Mouse (Mus musculus): ENCODE data around the gene Gnb1.

The Gnb1 gene

DNA sequence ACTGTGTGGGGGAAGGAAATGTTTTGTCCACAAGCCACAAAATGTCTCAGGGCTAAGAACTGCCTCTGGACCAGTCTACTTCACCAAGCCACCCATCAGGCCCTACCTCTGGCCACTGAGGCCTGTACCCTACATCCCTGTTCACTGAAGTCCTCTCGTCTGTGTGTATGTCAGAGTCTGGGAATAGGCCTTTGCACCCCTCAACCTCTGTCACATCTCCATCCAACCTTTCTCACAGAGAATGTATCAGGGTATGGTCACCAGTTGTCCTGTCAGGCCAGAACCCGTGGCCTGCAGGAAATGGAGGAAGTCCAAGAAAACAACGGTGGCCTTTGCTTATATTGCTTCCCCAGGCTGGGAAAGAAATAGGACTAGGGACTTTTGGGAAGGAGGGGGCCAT lies 5.6 kb upstream of the Gnb1 start:
- DNase-seq, result no peak

DNA sequence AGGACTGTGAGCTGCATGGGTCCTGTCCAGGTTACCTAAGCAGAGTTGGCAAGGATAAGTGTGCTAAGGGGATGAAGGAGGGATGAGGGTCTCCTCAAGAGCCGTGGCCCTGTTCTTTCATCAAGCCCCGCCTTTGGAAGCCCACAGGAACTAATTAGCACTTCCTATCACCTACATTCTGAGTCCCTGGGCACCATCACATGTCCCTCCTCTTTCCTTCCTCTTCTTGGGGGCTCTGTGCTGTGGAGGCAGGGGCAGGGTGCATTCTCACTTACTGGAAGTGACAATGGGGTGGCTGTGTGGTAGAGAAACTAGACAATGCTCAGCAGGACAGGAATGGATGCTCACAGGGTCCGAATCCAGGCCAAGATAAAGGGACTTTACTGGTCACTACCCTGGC lies 3.4 kb upstream of the Gnb1 start:
- no peak for DNase-seq

DNA sequence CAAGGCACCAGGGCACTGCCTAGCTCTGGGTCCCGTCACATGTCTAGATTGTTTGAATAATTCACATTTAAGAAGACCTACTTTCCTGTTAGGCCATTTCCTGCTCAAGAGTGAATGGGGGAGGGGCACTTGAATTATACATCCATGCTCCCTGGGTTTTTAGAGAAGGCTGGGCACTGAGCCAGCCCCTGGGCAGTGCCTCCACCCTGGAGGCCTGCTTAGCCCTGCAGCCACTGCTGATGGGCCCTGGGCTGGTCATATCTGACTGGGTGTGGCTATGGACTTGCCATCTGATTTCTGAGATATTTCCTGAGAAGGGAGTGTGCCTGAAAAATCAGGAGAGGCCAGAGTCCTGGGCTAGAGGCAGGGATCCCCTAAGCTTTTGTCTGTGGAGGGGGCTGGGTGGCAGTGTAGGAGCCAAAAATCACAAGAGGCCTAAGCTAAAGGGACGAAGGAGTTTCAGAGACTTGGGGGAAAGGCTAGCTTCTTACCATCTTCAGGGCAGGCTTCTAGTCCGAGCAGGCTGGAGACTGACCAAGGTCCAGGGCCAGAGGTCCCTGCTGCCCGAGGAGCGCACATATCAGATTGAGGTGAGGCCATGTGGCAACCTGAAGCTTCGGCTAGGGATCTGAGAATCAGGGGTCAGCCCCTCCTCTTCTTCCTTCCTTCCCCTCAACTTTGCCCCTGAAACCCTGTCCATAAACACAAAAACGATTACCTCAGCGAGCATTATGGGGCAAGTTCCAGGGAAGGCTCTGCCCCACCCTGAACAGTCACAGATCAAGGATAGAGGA lies 2.7 kb upstream of the Gnb1 start:
- DNase-seq, result no peak

DNA sequence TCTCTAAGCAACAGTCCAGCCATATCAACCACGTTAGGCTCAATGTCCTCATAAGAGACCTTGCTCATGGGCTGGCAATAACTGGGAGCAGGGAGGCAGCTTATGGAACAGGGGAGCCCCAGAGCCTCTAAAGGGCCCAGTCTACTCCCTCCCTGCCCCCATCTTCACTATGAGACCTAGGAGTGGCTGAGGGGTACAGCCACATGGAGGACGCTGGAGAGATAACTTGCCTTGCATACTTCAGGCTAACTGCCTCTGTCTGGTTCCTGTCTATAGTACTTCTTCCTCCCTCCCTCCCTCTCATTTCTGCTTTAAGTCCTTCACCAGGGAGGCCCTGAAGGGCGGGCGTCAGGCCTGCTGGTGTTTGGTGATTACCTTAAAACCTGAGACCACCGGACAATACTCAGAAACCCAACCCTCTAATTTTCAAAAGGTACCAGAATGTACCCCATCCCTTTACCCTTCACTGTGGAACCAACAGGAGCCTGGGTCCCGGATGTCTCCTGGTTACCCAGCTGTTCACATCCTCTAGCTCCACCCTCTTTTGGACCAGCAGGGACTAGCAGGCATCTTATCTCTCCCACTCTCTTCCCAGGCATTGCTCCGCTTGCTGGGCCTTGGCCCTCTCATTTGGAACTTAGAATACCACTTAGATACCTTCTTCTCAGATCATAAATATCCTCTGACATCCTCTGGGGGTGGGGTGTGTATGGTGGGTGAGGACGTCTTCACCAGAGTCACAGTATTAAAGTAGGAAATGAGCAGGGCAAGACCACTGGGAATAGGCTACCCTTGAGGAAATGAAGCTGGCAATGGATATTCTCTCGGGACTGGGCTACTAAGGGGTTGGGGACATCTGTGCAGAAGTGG lies 1.8 kb upstream of the Gnb1 start:
- DNase-seq, result no peak

DNA sequence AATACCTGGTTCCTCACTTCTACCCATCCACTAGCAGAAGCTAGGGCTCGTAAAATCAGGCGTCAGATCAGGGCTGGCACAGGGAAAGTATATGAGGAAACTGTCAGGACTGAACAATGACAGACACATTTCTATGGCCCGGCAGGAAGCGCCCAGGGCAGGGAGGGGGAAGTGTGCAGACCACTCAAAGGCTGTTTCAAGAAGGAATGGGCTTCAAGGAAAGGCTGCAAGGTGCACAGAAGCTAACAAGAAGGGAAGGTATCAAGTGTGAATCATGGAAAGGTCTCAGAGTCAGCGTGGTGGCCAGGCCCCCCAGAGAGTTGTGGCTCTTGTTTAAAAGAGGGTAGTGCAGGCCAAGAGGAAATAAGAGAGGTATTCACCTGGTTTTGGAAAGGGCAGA lies 705 bp upstream of the Gnb1 start:
- no peak for DNase-seq

DNA sequence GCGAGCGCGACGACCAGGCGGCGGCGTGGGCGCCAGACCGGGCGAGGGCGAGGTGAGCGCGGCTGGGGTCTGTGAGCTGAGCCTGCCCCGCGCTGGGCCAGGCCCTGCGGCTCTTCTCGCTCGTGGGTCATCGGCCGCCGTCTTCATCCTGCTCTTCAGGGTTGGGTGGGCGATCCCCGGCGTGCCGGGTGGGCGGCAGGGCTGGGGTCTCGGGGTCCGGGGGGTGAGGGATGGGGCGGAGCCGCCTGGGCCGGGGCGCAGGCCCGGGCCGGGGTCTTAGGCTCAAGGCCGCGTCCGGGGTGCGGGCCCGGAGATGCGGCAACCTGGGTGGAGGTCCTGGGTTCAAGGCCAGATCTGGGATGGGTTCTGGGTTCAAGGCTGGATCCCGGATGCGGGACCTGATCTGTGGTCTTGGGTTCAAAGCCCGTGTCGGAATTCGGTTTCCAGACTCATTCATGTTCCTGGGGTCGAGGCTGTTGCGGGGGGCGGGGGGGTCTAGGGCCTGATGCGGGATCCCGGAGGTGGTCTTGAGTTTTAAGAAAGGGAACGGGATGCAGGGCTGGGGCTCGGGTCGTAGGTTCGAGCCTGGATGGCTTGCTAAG lies 469 bp downstream of the Gnb1 start:
- DNase-seq, result no peak

DNA sequence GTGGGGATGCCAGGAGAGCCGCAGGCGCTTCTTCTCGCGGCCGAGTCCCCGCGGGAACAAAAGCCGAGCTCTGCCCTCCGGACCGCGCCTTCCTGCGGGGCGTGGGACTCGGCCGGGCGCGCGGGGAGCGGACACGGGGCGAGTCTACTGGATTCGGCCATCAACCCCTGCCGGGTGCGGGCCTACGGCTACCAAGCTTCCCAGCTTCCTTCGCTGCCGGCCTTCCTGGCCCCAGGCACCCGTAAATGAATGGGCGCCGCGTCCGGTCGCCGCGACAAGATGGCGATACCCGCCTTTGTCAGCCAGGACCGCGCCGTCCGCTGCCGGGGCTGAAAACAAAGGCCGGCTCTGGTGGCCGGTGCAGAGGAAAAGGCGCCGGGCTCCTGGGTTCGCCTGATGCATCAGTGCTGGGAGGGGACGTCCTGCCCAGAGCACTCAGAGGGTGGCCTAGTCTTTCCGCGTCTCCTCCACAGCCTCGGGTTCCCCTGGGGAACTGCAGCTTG lies 1.0 kb downstream of the Gnb1 start:
- no peak for DNase-seq

DNA sequence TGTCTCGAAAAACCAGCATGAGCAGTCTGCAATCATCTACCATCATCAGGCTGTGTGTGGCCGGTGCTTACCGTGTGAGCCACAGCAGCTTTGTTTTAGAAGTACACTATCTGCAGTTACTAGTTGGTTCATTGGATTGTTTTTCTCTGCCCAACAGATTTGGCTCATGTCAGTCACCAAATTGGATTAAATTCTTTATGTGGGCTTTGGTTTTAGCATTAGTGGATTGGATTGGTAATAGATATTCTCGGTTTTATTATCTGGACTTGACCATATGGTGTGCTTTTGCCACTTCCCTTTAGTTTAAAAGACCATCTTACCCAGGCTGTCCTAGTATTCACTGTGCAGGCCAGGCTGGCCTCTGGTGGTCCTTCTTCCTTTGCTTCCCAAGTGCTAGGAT lies 3.7 kb downstream of the Gnb1 start:
- no peak for DNase-seq

DNA sequence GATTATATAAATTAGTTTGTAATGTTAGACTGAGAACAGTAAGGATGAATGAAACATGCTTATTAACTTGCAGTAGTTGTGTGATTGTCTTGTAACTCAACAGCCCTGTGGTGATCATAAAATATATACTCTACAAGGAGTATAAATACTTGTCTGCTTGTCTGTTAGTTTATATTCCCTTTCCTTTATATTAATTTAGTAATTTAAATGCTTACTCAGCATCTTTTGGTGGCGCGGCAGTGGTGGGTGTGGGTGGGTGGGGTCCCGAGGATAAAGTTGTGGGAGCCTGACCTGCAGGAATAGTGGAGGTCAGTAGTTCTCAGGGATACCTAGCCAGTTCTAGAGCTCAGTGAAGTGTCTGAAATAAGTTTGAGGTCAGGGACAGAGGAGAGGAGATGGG lies 6.8 kb downstream of the Gnb1 start:
- no peak for DNase-seq

DNA sequence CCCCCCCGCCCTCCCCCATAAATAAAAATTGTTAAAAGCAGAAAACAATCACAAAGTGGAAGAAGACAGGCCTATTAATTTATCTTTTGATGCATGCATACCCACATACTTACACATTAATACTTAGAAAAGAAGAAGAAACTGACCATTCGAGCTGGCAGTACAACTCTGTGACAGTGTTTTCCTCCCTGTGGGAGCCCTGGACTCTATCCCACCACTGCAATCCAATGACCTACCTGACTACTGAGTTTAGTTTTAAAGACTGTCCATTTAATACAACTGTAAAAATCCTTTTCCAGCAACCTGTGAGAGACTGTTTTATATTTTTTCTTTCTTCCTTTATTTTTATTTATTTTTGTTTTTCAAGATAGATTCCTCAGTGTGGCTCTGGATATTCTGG lies 10.0 kb downstream of the Gnb1 start:
- no peak for DNase-seq

DNA sequence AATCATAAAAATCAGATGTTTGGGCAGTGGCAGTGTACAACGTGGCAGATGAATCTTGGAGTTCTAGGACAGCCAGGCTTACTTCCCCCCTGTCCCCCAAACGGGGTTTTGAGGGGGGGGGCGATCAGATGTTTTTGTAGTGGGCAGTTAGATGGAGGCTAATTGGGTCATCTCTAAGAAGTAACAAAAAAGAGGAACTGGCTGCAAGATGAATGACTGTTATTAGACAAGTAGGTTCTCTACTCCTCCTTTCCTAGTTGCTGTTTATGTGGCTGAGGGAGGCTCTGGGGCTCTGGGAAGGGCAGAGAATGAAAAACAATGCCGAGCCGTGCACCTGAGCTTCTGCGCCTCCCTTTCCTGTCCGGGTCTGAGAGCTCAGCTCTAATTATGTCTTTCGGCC lies 13.9 kb downstream of the Gnb1 start:
- DNase-seq, result no peak

DNA sequence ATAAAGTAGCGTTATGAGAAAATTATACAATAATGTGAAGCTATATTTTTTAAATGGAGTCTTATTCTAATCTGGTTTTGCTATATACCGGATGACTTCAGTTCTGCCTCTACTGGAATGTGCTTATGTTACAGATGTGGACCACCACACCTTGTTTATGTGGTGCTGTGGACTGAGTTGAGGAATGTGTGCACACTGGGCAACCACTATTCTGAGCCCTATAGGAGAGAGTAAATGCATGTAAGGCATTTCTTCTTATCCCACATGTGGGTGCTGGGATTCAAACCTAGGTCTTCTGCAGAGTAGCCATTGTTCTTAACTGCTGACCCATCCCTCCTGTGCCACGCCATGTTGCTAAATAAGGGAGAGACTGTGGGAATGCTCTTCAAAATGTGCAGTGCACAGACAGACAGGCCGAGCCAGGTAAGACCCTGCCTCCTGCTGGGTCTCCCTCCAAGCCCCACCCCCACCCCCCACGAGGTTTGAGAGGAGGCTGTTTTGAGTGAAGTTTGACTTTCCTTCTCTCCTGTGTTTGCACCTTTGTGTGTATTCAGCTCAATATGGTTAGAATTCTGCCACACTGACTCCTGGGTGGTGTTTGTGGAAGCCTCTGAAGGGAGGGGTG lies 14.6 kb downstream of the Gnb1 start:
- no peak for DNase-seq

DNA sequence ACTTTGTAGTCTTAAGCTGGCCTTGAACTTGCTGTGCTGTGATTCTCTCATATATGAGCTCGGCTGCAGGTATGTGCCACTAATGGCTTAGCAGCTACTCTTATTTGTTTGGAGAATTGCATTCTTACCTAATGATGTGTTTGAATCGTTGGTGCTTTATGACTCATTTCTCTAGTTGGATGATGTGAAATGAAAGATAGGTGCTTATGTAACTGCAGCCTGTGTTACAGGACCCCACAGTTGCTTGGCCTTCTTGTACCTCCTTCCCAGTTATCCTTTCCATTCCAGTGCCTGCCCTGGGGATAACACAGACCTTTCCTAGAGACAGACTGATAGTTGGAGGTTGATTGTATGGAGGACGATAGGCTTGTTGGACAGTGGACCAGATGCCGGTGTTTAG lies 17.5 kb downstream of the Gnb1 start:
- DNase-seq, result no peak

DNA sequence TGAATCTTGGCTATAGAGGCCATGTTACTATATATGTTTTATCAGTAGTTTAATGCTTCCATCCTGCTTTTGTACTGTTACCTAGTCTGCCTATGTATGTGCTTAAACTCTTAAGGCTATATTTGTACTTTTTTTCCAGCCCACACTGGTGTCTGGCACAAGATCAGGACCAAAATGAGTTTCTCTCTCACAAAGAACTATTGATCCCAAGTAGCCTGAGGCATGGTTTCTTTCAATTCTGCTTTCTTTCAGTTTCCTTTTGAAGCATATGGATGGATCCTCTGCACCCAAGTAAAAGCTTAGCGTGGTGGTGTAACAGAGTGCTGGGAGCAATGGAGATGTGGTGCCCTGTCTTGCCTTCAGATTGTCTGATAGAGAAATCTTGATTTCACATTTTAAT lies 19.8 kb downstream of the Gnb1 start:
- DNase-seq, result no peak

DNA sequence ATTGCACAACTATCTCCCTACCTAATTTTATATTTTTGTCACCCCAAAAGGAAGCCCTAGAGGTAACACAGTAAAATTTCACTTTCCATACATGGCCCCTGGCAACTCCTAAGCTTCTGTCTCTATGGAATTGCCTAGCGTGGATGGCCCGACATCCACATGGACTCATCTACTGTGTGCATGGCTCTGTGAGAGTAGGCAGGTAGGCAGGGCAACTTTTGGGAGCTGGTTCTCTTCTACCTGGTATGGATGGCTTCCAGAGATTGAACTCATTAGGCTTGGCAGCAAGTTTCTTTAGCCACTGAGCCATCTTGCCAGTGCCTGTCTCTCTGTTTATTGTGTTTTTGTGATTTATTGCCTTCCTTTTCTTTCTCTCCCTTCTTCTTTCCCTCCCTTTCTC lies 23.6 kb downstream of the Gnb1 start:
- no peak for DNase-seq

DNA sequence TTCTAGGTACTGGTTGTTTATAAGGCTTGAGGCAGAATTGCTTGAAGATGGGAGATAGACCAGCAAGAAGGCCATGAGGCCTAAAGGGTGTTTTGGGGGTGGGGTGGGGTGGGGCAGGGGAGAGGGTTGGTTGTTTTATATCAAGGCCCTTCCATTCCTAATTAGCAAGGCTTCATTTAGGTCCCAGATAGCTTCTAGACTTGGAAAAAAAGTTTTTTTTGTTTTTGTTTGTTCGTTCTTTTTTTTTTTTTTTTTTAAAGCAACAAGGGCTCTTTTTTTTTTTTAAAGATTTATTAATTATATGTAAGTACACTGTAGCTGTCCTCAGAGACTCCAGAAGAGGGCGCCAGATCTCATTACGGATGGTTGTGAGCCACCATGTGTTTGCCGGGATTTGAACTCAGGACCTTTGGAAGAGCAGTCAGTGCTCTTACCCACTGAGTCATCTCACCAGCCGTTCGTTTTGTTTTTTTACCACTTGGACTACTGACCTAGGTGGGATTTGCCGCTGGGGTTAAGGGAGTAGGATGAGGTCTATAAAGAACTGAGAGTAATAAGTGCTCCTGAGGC lies 26.9 kb downstream of the Gnb1 start:
- no peak for DNase-seq

DNA sequence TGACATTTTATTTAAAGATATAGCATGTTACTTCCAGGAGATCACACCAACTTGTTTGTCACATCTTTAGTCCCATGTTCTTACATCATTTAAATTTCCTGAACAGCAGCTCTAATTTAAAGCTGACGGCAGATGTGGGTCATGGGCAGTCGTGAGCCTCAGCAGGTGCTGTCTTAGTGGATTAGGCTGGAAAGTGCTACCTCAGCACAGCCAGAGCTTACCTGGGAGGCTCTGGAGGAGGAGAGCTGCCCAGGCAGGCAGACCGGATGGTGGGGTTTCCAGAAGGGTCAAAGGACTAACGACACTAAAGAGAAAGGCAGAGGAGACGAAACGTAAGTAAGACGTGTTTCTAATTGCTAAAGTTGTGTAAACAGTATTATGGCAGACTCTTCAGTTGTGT lies 31.2 kb downstream of the Gnb1 start:
- DNase-seq, result no peak

DNA sequence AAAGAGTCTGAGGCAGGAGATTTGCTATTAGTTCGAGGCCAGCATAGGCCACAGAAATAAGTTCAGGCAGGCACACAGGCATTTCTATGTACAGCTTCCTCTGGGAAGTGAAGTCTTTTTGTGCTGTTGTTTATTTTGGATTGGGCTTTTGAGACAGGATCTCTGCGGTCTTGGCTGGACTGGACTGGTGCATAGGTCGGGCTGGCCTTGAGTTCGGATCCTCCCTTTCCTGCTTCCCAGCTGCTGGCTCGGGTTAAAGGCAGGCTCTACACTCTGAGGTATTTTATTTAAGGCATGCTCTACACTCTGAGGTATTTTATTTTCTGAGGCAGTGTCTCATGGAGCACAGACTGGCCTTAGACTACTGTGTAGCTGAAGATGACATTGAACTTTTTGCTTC lies 34.6 kb downstream of the Gnb1 start:
- DNase-seq, result no peak

DNA sequence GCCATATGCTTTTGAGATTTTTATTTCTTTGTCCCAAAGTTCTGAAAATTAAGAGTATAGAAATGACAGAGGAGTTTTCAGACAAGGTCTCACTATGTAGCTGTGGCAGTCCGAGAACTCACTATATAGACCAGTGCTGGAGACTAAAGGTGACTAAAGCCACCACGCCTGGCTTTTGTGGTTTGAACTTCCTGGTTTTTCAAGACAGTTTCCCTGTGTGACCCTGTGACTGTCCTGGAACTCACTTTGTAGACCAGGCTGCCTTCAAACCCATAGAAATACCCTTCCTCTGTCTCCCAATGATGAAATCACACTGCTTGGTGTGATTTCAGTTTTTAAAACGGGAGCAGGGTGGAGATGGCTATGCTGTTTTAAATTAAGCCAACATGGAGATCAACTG lies 38.1 kb downstream of the Gnb1 start:
- DNase-seq, result no peak

DNA sequence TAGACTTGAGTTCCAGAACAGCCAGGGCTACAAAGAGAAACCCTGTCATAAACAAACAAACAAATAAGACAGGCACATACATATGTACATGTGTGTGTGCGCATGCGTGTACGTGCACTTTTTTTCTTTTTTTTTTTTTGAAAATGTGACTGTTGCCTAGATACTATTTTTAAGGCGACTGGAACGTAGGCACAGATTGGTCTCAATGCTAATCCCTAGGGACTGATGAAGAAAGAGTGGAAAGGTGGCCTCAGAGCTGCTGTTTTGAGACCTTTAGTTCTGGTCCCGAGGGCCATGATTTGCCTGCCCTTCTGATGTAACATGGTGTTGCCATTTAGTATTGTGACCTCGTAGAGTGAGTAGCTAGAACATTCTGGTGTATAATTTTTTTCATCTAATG lies 58.8 kb downstream of the Gnb1 start:
- no peak for DNase-seq

DNA sequence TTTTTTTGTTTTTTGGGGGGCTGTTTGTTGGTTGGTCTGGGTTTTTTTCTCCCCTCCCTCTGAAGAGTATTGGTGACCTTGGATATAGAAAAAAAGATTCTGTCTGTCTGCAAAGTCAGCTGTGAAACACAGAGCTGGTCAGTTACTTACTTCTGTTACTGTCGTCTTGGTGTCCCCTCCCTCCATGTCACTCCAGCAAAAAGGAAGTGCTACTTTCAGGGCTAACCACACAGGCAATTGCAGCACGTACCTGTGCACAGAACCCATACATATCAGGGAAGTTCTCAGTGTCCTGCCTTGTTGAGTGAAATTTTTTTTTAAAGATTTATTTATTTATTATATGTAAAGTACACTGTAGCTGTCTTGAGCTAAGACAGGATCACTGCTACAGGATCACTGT lies 59.3 kb downstream of the Gnb1 start:
- DNase-seq, result no peak

DNA sequence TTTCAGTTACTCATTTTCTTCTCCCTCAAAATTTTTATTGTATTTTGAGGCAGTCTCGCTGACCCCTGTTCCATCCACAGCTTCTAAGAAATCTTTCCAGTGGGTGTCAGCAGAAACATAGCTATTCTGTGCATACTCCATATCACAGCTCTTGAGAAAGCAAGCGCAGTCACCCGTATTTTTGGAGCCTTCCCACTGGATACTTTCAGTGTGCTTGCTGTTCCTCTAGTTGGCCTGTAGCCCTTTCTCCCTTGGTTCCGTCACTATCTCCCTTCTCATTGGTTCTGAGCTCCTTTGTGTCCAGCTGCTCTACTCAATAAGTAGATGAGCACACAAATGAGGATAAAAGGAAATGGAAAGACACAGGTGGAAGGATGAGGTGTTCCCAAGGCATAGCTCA lies 59.9 kb downstream of the Gnb1 start:
- no peak for DNase-seq

DNA sequence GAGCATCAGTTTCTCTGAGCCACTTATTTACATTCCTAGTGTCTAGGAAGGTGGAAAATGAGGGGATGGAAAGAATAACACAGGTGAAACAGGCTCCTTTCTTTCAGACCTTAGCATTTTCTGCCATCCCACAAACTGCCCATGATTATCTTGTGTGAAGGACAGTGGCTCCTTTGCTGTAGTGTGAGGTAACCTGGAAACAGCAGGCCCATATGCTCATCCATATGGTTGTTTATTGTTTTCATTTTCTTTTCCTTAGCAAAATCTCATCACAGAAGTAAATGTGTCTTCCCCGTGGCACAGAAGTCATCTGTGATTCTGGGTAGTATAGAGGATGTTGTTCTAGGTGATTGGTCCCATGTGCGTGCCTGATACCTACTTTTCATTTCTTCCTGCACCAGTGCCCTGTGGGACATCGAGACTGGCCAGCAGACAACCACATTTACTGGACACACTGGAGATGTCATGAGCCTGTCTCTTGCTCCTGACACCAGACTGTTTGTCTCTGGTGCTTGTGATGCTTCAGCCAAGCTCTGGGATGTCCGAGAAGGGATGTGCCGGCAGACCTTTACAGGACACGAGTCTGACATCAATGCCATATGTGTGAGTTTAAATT lies 61.9 kb downstream of the Gnb1 start:
- DNase-seq, result no peak

Measured in layer of hippocampus, adult 9-11 months (tissue).